32 mouse cellular contexts compared by ENCODE assay signal in the genomic region with DNA sequence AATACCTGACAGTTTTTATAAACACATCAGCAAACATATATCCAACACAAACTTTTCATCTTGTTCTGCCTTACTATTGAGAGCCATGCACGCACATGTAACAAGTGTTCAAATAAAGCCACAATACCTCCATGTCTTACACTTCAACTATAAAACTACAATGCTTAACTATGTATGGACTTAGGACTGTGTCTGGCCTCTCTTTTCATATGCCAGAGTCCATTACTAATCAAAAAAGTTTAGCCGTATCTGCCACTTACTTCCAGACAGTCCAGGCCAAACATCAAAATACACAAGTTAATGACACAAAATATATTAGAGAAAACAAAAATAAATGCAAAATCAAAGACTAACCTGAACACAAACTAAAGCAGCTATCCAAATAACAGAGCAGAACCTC.
"Had no signal": no experiment of that assay in that cellular context is flagged by ENCODE, and none has a peak within 500 bp of the region (broad histone marks: within the 10 kb centered on the region; RNA-seq: fewer than 3 reads in every experiment).

No protein-coding gene starts in this region.

- H3K36me3 ChIP-seq: limb, embryonic 12.5 days; limb, embryonic 13.5 days; limb, embryonic 15.5 days; liver, embryonic 12.5 days; liver, embryonic 13.5 days; lung, embryonic 15.5 days; midbrain, embryonic 10.5 days; midbrain, embryonic 12.5 days; midbrain, embryonic 13.5 days; midbrain, embryonic 15.5 days; neural tube, embryonic 12.5 days; neural tube, embryonic 13.5 days had no signal

- H3K9ac ChIP-seq: limb, embryonic 12.5 days; limb, embryonic 13.5 days; limb, embryonic 15.5 days; liver, embryonic 12.5 days; liver, embryonic 13.5 days; liver, embryonic 14.5 days; liver, embryonic 15.5 days; lung, embryonic 14.5 days; lung, embryonic 15.5 days; midbrain, embryonic 12.5 days; midbrain, embryonic 13.5 days; midbrain, embryonic 15.5 days; neural tube, embryonic 12.5 days; neural tube, embryonic 13.5 days had no signal

- ATAC-seq: liver, embryonic 12.5 days; lung, postnatal 0 days; midbrain, embryonic 13.5 days; midbrain, embryonic 15.5 days; midbrain, embryonic 16.5 days had no signal

- H3K27me3 ChIP-seq: limb, embryonic 12.5 days; limb, embryonic 13.5 days; limb, embryonic 15.5 days; liver, embryonic 12.5 days; liver, embryonic 13.5 days; liver, embryonic 15.5 days; lung, embryonic 15.5 days; megakaryocyte, embryonic 14.5 days; midbrain, embryonic 12.5 days; midbrain, embryonic 13.5 days; midbrain, embryonic 15.5 days; neural tube, embryonic 12.5 days; neural tube, embryonic 13.5 days had no signal

- H3K9me3 ChIP-seq: limb, embryonic 10.5 days; limb, embryonic 12.5 days; limb, embryonic 13.5 days; limb, embryonic 15.5 days; liver, embryonic 12.5 days; liver, embryonic 13.5 days; liver, embryonic 15.5 days; lung, embryonic 15.5 days; midbrain, embryonic 10.5 days; midbrain, embryonic 12.5 days; midbrain, embryonic 13.5 days; midbrain, embryonic 15.5 days; neural tube, embryonic 12.5 days; neural tube, embryonic 13.5 days had no signal

- DNase-seq: left cerebral cortex, postnatal 4 days; liver; liver, embryonic 13.5 days; lung, adult 18-20 months; lung, adult 2 months; lung, embryonic 14.5 days; lung, postnatal 10 days; lung, postnatal 14 days; lung, postnatal 36 days; lung, postnatal 4 days; midbrain, embryonic 14.5 days had no signal

- H3K4me3 ChIP-seq: limb, embryonic 10.5 days; limb, embryonic 12.5 days; limb, embryonic 13.5 days; limb, embryonic 15.5 days; liver, embryonic 12.5 days; liver, embryonic 13.5 days; liver, embryonic 15.5 days; lung, embryonic 15.5 days; megakaryocyte, embryonic 14.5 days; midbrain, embryonic 10.5 days; midbrain, embryonic 12.5 days; midbrain, embryonic 13.5 days; midbrain, embryonic 15.5 days; myocyte; neural tube, embryonic 12.5 days; neural tube, embryonic 13.5 days had no signal

- H3K4me2 ChIP-seq: limb, embryonic 12.5 days; limb, embryonic 13.5 days; limb, embryonic 15.5 days; liver, embryonic 11.5 days; liver, embryonic 12.5 days; liver, embryonic 13.5 days; liver, embryonic 15.5 days; lung, embryonic 14.5 days; lung, embryonic 15.5 days; midbrain, embryonic 11.5 days; midbrain, embryonic 12.5 days; midbrain, embryonic 13.5 days; midbrain, embryonic 15.5 days; neural tube, embryonic 12.5 days; neural tube, embryonic 13.5 days had no signal

- H3K4me1 ChIP-seq: limb, embryonic 10.5 days; limb, embryonic 12.5 days; limb, embryonic 13.5 days; limb, embryonic 15.5 days; lung, embryonic 15.5 days; midbrain, embryonic 10.5 days; midbrain, embryonic 12.5 days; midbrain, embryonic 13.5 days; midbrain, embryonic 15.5 days; neural tube, embryonic 12.5 days; neural tube, embryonic 13.5 days had no signal

- H3K27ac ChIP-seq: limb, embryonic 10.5 days; limb, embryonic 12.5 days; limb, embryonic 13.5 days; limb, embryonic 15.5 days; liver, embryonic 12.5 days; liver, embryonic 13.5 days; liver, embryonic 14.5 days; liver, embryonic 15.5 days; lung, embryonic 15.5 days; macrophage; midbrain, embryonic 10.5 days; midbrain, embryonic 12.5 days; midbrain, embryonic 13.5 days; midbrain, embryonic 15.5 days; neural tube, embryonic 12.5 days; neural tube, embryonic 13.5 days had no signal
